Mouse (Mus musculus) forebrain, embryonic 15.5 days (tissue): ENCODE data around the gene Nkrf. TPM values are rescaled to one million over a fixed set of nuclear protein-coding genes. Genes with fewer than 3 reads are reported as not detected.
"Not testable (repeated sequence)": the region's sequence is repeated elsewhere in the genome, so short reads cannot be mapped to it uniquely, and the experiment has no call there.

Source experiments
- ATAC-seq: fragments of 200-750 bp; cut with Nextera tagmentation; replicated peaks from 2 replicates; pipeline ENCODE4 v1.8.0; 2017; ENCODE audit warnings: mild to moderate bottlenecking, moderate TSS enrichment, moderate library complexity
- H3K27ac ChIP-seq: fragments of 300-500 bp; sonication (generic); replicated peaks from 2 replicates; pipeline ENCODE4 v1.5.1; 2015; ENCODE audit warnings: mild to moderate bottlenecking, inconsistent platforms
- H3K27me3 ChIP-seq: fragments of 300-500 bp; sonication (generic); 2 replicates; pipeline ENCODE4 v1.6.1; 2015; ENCODE audit warnings: inconsistent platforms
- H3K36me3 ChIP-seq: fragments of 300-500 bp; sonication (generic); 2 replicates; pipeline ENCODE4 v1.6.1; 2015; ENCODE audit warnings: mild to moderate bottlenecking, inconsistent platforms
- H3K4me1 ChIP-seq: fragments of 300-500 bp; sonication (generic); 2 replicates; pipeline ENCODE4 v1.6.1; 2015; ENCODE audit warnings: inconsistent platforms
- H3K4me2 ChIP-seq: fragments of 300-500 bp; sonication (generic); replicated peaks from 2 replicates; pipeline ENCODE4 v1.6.1; 2015; ENCODE audit warnings: mild to moderate bottlenecking, inconsistent platforms
- H3K4me3 ChIP-seq: fragments of 300-500 bp; sonication (generic); 2 replicates; pipeline ENCODE4 v1.5.1; 2015; ENCODE audit warnings: mild to moderate bottlenecking, inconsistent platforms
- H3K9ac ChIP-seq: fragments of 300-500 bp; sonication (generic); replicated peaks from 2 replicates; pipeline ENCODE4 v1.6.1; 2015; ENCODE audit warnings: mild to moderate bottlenecking, inconsistent platforms
- H3K9me3 ChIP-seq: fragments of 300-500 bp; sonication (generic); 2 replicates; pipeline ENCODE4 v1.6.1; 2016; ENCODE audit warnings: inconsistent platforms
- WGBS: fragments of 180-500 bp; shearing (Covaris S2); methylation state at CpG from one replicate; pipeline ENCODE4 v1.1.7; 2015; ENCODE audit warnings: mixed read lengths; 5-methylcytosine and 5-hydroxymethylcytosine counted together
- polyA plus RNA-seq: library from polyadenylated mRNA; unstranded; fragments of >200 nt; fragmentation: Nextera tagmentation; extraction: Ambion mirVana; gene quantifications from 2 replicates; pipeline ENCODE4 v1.2.1, GENCODE M21; 2015

The Nkrf gene
- polyA plus RNA-seq, 1 experiment from 2014 or later, result 12.3 TPM

- peak overlapping the region; percentile 84 for H3K27ac ChIP-seq
- peak; percentile 94 for ATAC-seq
- no peaks in the 10 kb centered on the region for H3K27me3 ChIP-seq
- H3K36me3 ChIP-seq, result no peaks in the 10 kb centered on the region
- peak overlapping the region; percentile 60 for H3K4me3 ChIP-seq
- peak overlapping the region; percentile 70 for H3K9ac ChIP-seq
- WGBS, result 22% methylated on average over 32 of the region's 32 CpGs
- H3K9me3 ChIP-seq, result no peaks in the 10 kb centered on the region
- peak overlapping the region; percentile 50 for H3K4me2 ChIP-seq
- 0 out of 2 replicates have a peak, but pooled peaks cover 4% of the 10 kb centered on the region for H3K4me1 ChIP-seq
Measured at GRCm38 (mm10) chrX:36903115-36903768, 543 bp upstream of the Nkrf start.

DNA sequence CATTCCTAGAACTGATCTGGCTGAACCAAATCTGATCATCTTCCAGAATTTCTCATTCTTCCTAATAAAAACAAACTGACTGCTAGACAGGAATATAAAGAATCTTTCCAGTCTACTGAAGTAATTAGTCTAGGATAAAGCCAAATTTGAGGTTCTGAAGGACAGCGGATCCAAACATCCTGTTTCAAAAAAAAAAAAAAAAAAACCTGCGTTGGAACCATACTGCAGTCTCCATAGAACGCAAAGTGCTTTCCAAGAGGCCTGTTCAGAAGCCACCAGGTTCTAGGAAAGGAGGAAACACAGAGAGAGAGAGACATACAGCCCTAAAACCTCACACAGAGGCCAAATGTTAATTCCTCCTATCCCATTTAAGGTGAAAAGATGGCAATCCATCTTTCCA, 1.0 kb downstream of the Nkrf start:
- peak overlapping the region; percentile 84 for H3K27ac ChIP-seq
- 20% methylated on average over 3 of the region's 3 CpGs for WGBS
- ATAC-seq, result no peak

GRCm38 (mm10) chrX:36898931-36899330, 3.8 kb downstream of the Nkrf start:
- not testable (repeated sequence) for H3K36me3 ChIP-seq, H3K9me3 ChIP-seq, H3K9ac ChIP-seq, H3K4me3 ChIP-seq, H3K4me2 ChIP-seq, H3K27me3 ChIP-seq, H3K4me1 ChIP-seq, H3K27ac ChIP-seq, ATAC-seq
- 20% methylated on average over 1 of the region's 1 CpGs for WGBS

More for the DNA sequence above, 1.0 kb downstream of the Nkrf start:
- Histone ChIP-seq H3K9me3 (no peaks in the 10 kb centered on the region), H3K36me3 (no peaks in the 10 kb centered on the region), H3K4me2 (peak overlapping the region; percentile 50), H3K4me1 (0 out of 2 replicates have a peak, but pooled peaks cover 4% of the 10 kb centered on the region), H3K9ac (peak overlapping the region; percentile 70), H3K27me3 (no peaks in the 10 kb centered on the region), H3K4me3 (peak overlapping the region; percentile 60)

- 89% methylated on average over 1 of the region's 1 CpGs for WGBS
- H3K36me3 ChIP-seq, result peaks cover 10% of the 10 kb centered on the region
- ATAC-seq, result no peak
Measured at GRCm38 (mm10) chrX:36884719-36885118, 18.0 kb downstream of the Nkrf start.

GRCm38 (mm10) chrX:36874704-36875128, 28.0 kb downstream of the Nkrf start:
- no peaks in the 10 kb centered on the region for H3K27me3 ChIP-seq

More at GRCm38 (mm10) chrX:36884719-36885118, 18.0 kb downstream of the Nkrf start:
- Histone ChIP-seq H3K9me3 (no peaks in the 10 kb centered on the region), H3K4me1 (no peaks in the 10 kb centered on the region), H3K27me3 (no peaks in the 10 kb centered on the region), H3K4me3 (no peak overlapping the region), H3K4me2 (no peak overlapping the region), H3K27ac (no peak overlapping the region), H3K9ac (no peak overlapping the region)

GRCm38 (mm10) chrX:36874178-36874696, 28.5 kb downstream of the Nkrf start:
- ATAC-seq, result peak; percentile 96
- Histone ChIP-seq H3K4me1 (peaks cover 5% of the 10 kb centered on the region), H3K27me3 (no peaks in the 10 kb centered on the region), H3K9me3 (no peaks in the 10 kb centered on the region), H3K4me3 (peak overlapping the region; percentile 58), H3K36me3 (no peaks in the 10 kb centered on the region), H3K27ac (peak overlapping the region; percentile 73), H3K9ac (peak overlapping the region; percentile 76), H3K4me2 (peak overlapping the region; percentile 55)
- 17% methylated on average over 56 of the region's 57 CpGs for WGBS

More at GRCm38 (mm10) chrX:36874704-36875128, 28.0 kb downstream of the Nkrf start:
- no peak; the same call in none of the 2 replicates for ATAC-seq
- Histone ChIP-seq H3K4me2 (peak overlapping the region; percentile 55), H3K36me3 (no peaks in the 10 kb centered on the region), H3K9me3 (no peaks in the 10 kb centered on the region), H3K4me3 (peak overlapping the region; percentile 58), H3K4me1 (peaks cover 5% of the 10 kb centered on the region), H3K27ac (peak overlapping the region; percentile 73), H3K9ac (peak overlapping the region; percentile 76)
- WGBS, result 18% methylated on average over 25 of the region's 36 CpGs

DNA sequence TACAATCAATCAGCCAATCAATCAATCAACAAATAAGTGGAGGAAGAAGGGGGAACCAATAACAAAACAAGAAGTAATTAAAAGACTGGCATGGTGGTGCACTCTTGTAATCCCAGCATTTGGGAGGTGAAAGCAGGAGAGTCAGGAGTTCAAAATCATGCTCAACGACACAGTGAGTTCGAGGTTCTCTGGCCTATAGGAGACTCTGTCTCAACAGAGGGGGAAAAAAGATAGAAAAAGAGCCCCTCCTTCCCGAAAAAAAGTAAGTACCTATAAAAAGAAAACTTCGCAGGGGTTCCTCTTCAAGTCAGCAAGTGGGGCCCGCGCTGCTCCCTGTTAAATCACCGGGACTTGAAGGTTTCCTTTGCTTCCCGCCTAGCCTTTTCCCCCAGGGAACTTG, 28.9 kb downstream of the Nkrf start, which contains the start of the genes Ube2a and C330007P06Rik:
Gene Ube2a, plus strand, starts transcription at position 136 of the 400 bp plus-strand sequence.
Gene C330007P06Rik, minus strand, starts transcription at position 347 of the 400 bp plus-strand sequence.
- peak; percentile 65 for ATAC-seq
- no peaks in the 10 kb centered on the region for H3K27me3 ChIP-seq
- no peaks in the 10 kb centered on the region for H3K36me3 ChIP-seq
- 27% methylated on average over 8 of the region's 8 CpGs for WGBS
- peak within 1 kb of the TSS; percentile 76 for H3K9ac ChIP-seq
- peak within 1 kb of the TSS; percentile 58 for H3K4me3 ChIP-seq
- peak within 1 kb of the TSS; percentile 55 for H3K4me2 ChIP-seq
- H3K4me1 ChIP-seq, result peaks cover 5% of the 10 kb centered on the region
- H3K27ac ChIP-seq, result peak within 1 kb of the TSS; percentile 73
- H3K9me3 ChIP-seq, result no peaks in the 10 kb centered on the region

DNA sequence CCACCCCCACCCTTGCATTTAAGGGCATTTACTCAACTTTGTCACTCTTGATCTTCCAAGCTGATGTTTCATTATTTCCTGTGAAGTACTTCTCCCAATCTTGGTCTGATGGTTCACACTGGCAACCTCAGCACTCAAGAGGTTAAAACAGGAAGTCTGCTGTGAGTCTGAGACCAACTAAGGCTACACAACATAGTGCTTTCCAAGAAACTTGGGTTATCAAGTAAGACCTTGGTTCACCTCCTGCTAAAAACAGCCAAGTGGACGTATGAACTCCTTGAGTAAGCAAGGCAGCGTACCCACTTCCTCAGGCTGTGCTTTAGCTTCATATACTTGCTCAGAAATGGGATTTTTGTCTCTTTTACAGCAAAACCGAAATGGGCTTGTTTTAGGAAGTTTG, 32.3 kb downstream of the Nkrf start:
- Histone ChIP-seq H3K36me3 (no peaks in the 10 kb centered on the region), H3K9ac (no peak overlapping the region), H3K4me2 (no peak overlapping the region), H3K9me3 (no peaks in the 10 kb centered on the region), H3K27me3 (no peaks in the 10 kb centered on the region), H3K27ac (no peak overlapping the region), H3K4me3 (no peak overlapping the region), H3K4me1 (peaks cover 2% of the 10 kb centered on the region)
- 82% methylated on average over 3 of the region's 3 CpGs for WGBS
- no peak for ATAC-seq

DNA sequence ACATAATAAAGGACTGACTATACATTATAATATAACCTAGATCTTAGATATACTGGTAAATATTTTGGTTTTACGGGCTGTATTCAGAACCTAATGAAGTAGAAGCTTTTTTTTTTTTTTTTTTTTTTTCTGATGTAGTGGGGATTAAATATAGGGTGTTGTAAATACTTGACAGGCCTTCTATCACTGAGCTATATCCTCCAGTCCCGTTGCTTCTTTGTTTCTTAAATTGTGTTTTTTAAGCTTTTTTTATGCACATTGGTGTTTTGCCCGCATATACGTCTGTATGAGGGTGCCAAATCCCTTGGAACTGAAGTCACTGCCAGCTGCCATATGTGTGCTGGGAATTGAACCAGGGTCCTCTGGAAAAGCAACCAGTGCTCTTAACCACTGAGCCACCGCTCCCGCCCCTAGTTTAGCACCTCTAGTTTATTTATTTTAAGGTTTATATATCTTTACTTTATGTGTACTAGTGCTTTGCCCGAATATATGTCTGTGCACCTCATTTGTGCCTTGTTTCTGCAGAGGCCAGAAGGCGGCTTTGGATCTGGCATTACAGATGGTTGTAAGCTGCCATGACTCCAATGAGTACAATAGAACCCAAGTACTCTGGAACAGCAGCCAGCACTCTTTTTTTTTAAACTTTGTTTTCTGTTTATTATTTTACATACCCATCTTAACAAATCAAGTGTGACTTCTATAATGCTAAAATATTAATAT, 37.9 kb downstream of the Nkrf start:
- Histone ChIP-seq H3K36me3 (no peaks in the 10 kb centered on the region), H3K9me3 (no peaks in the 10 kb centered on the region), H3K4me2 (peak overlapping the region; percentile 33), H3K4me3 (peak overlapping the region; percentile 46), H3K27ac (peak overlapping the region; percentile 71; the same call in 1 of the 2 replicates), H3K4me1 (peaks cover 13% of the 10 kb centered on the region), H3K9ac (no peak overlapping the region), H3K27me3 (no peaks in the 10 kb centered on the region)
- ATAC-seq, result peak; percentile 51
- WGBS, result 56% methylated on average over 8 of the region's 8 CpGs

DNA sequence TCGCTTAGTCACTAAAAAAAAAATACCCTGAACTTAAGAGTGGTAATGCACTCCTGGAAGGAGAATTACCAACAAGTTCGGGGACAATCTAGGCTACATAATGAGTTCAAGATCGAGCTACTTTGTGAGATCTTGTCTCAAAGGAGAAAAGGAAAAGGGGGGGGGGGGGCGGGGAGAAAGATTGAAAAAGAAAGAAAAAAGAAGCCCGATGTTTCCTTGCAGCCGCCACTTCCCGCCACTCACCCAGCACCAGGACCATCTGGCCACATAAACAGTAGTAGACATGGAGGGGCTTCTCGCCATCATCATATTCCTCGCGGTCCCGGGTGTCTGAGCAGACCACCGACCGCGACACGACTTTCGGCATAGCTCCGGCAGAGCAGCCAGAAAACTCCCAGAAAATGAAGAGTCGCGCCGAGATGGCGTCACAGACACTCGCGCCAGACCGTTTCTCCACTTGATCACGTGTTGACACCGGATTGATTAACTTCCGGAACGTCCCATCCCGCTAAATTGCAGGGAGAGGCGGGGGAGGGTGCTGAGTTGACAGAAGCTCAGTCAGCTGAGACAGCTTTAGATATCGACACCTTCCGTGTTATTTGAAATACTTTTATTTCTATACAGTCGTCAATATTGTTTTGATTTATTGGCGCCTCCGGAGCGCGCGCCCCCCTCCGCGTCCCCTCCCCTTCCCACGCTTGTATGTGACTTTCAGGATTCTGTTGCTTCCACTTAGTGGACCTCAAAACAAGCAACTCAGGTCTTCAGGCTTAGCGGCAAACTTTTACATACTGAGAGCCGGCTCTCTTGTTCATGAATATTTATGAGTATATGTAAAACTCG, 38.7 kb downstream of the Nkrf start:
- H3K9ac ChIP-seq, result peak overlapping the region; percentile 43
- peak overlapping the region; percentile 46 for H3K4me3 ChIP-seq
- H3K36me3 ChIP-seq, result no peaks in the 10 kb centered on the region
- no peaks in the 10 kb centered on the region for H3K9me3 ChIP-seq
- H3K4me2 ChIP-seq, result peak overlapping the region; percentile 44
- peak; percentile 94 for ATAC-seq
- peaks cover 13% of the 10 kb centered on the region for H3K4me1 ChIP-seq
- no peaks in the 10 kb centered on the region for H3K27me3 ChIP-seq
- peak overlapping the region; percentile 71 for H3K27ac ChIP-seq
- 20% methylated on average over 43 of the region's 44 CpGs for WGBS

DNA sequence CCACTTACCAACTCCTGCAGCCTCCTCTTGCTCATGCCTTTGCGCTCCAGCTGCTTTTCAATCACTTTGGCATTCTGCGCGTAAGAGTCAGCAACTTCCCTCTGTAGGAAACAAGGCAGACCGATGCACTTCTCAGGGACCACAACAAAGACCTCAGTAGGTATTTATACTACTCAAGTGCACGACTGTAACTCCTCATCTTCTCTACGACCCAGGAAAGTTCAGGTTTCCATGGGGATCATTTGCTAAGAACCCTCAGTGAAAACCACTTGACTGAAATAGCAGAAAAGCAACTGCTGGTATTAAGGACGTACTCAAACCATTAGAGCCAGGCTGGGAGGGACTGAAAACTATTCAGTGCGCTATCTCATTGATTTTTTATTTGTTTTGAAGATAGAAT, 50.1 kb downstream of the Nkrf start:
- Histone ChIP-seq H3K4me3 (no peak overlapping the region), H3K4me1 (no peaks in the 10 kb centered on the region), H3K36me3 (peaks cover 3% of the 10 kb centered on the region; the same call in 1 of the 2 replicates), H3K9ac (no peak overlapping the region), H3K9me3 (no peaks in the 10 kb centered on the region), H3K27ac (no peak overlapping the region), H3K4me2 (no peak overlapping the region), H3K27me3 (no peaks in the 10 kb centered on the region)
- ATAC-seq, result no peak
- WGBS, result 80% methylated on average over 8 of the region's 8 CpGs
